ENCODE assay signal across 8 mouse cellular contexts in genomic region chr16:94313229-94314030, GRCm38 (mm10). TPM values are rescaled to one million over a fixed set of nuclear protein-coding genes. Genes with fewer than 3 reads are reported as not detected.
DNase-seq lines count a peak whose midpoint lies in the region; ATAC-seq lines count a peak whose summit lies in the region.

Gene Hlcs, minus strand, starts transcription at chr16:94313571.

- peak; percentile 91 for ATAC-seq in hindbrain, embryonic 12.5 days (ENCODE audit: low FRiP score)

- peaks cover 15% of the 10 kb centered on the region for H3K4me1 ChIP-seq in hindbrain, embryonic 12.5 days

- peak within 1 kb of the TSS; percentile 72 for H3K4me2 ChIP-seq in hindbrain, embryonic 12.5 days (replicated peaks)

- no peaks in the 10 kb centered on the region for H3K36me3 ChIP-seq in hindbrain, embryonic 12.5 days

- DNase-seq in MN1 (ENCODE audit: low spot score) = peak; percentile 96
- DNase-seq in cerebellum, adult 9-11 months = peak; percentile 99
- DNase-seq in frontal cortex, postnatal 10 days (ENCODE audit: low spot score in 2 of 2) = peak; percentile 94 to 97
- DNase-seq in layer of hippocampus, postnatal 25 days (ENCODE audit: extremely low spot score in 1 of 2, low spot score in 1 of 2) = peak; percentile 97 to 99
- DNase-seq in lung, postnatal 25 days (ENCODE audit: low spot score) = peak; percentile 97
- peak; percentile 97 for DNase-seq in retina, embryonic 14.5 days (ENCODE audit: low spot score)
- peak; percentile 100 for DNase-seq in thymus, postnatal 4 days

- H3K27ac ChIP-seq in hindbrain, embryonic 12.5 days = peak within 1 kb of the TSS; percentile 100

- no peaks in the 10 kb centered on the region for H3K27me3 ChIP-seq in hindbrain, embryonic 12.5 days

- H3K9ac ChIP-seq in hindbrain, embryonic 12.5 days = peak within 1 kb of the TSS; percentile 82

- peak within 1 kb of the TSS; percentile 71 for H3K4me3 ChIP-seq in hindbrain, embryonic 12.5 days

- H3K9me3 ChIP-seq in hindbrain, embryonic 12.5 days (replicated peaks) = no peaks in the 10 kb centered on the region

- under 1% methylated on average over 64 of the region's 64 CpGs for WGBS in hindbrain, embryonic 12.5 days

RNA-seq across cellular contexts. Expression of gene Hlcs, which starts in this region (rescaled TPM):
- 10.0 and 11.0 TPM in 2 replicates for polyA plus RNA-seq in hindbrain, embryonic 12.5 days (2016; fragmentation: Nextera tagmentation; extraction: Ambion mirVana)
- 10 to 100 TPM; 12.4 to 13.7 TPM for total RNA-seq in layer of hippocampus, postnatal 25 days (2021)

Comparison
In these comparisons a context has a peak if more than half of its experiments do, and no peak if none do; other contexts are left out.
1. Peak in every context shown above with its lines: DNase-seq, ATAC-seq, H3K4me3 ChIP-seq and H3K27ac ChIP-seq.